Mouse (Mus musculus) testis, adult 2 months (tissue): ENCODE measurements around the gene Tnfaip8l2.

Experiments
- CTCF ChIP-seq: fragments of 200-500 bp; IDR thresholded peaks from 2 replicates; pipeline ENCODE4 v1.5.1; 2012; ENCODE audit warnings: low read depth, mild to moderate bottlenecking, inconsistent platforms, low read length, moderate library complexity; ENCODE audit not compliant: control insufficient read depth, insufficient read depth, insufficient replicate concordance
- POLR2A ChIP-seq: fragments of 200-500 bp; IDR thresholded peaks from 2 replicates; pipeline ENCODE4 v1.6.1; 2012; ENCODE audit warnings: low read depth, mild to moderate bottlenecking, inconsistent platforms, low read length, moderate library complexity; ENCODE audit not compliant: control insufficient read depth

DNA sequence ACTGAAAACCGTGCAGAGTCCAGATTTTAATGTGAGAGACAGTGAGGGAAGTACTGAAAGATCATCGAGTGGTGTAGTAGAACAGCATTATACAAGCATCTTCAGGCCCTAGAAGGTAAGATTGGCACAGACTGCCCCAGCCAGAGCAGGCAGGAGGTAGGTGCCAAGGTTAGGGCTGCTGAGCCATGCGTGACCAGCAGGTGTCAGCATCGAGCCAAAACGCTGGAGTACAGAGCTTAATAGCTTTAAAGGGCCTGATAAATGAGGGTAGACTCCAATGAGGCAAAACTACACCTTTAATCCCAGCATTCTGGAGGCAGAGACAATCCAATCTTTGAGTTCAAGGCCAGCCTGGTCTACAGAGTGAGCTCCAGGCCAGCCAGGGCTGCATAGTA, 454 bp upstream of the Tnfaip8l2 start:
- no peak for TF ChIP-seq POLR2A
- peak; percentile 94; the same call in 1 of the 2 replicates for TF ChIP-seq CTCF
